Mouse (Mus musculus) kidney, adult 9 months (tissue): ENCODE measurements around the gene Luc7l3.

ENCODE experiments used
- DNase-seq: peaks from one replicate; pipeline ENCODE4 v3.0.0; 2022

Gene Luc7l3

DNA sequence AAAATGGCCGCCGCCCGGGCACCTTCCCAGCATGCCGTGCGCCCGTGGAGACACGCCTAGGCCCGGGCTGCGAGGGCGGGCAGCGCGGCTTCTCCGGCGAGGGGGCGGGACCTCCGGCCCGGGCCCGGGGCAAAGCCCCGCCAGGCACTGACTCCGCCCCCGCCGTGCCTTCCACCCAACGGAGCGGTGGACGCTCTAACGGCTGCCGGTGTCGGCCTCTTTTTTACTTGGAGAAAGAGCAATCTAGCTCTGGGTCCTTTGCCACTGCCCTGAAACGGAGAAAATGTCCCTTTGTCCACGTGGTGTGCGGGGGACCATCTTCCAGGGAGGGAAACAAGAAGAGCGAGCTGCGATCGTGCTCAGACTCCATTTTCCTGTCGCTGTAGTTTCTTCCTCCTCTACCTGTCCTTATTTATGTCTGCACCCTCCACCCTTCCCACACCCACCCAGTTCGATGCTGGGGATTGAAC is at the start of gene Luc7l3:
TSS of gene Luc7l3 (minus strand) at position 58 of the 470 bp plus-strand sequence.
- DNase-seq = peak; percentile 95

GRCm38 (mm10) chr11:94370809-94371208 is 49.0 kb upstream of the Luc7l3 start:
- DNase-seq = no peak

DNA sequence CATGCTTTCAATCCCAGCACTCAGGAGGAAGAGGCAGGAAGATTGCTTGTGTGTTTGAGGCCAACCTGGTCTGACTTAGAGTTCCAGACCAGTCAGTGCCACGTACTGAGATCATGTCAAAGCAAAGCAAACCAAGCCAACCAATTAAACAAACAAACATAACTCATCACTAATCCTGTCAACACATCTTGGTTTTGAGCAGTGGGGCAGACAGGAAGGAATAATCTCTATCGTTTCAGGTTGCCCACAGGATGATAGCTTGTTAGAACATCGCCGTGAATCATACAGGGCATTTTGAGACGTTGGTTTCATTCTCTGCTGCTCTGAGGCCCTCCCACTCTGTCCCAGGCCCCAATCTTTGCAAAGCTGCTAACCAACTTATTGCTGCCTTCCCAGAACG is 48.2 kb upstream of the Luc7l3 start:
- no peak for DNase-seq

GRCm38 (mm10) chr11:94365340-94365739 is 43.6 kb upstream of the Luc7l3 start:
- DNase-seq = no peak

GRCm38 (mm10) chr11:94363690-94364089 is 41.9 kb upstream of the Luc7l3 start:
- DNase-seq = no peak

GRCm38 (mm10) chr11:94362101-94362500 is 40.3 kb upstream of the Luc7l3 start:
- DNase-seq = no peak

DNA sequence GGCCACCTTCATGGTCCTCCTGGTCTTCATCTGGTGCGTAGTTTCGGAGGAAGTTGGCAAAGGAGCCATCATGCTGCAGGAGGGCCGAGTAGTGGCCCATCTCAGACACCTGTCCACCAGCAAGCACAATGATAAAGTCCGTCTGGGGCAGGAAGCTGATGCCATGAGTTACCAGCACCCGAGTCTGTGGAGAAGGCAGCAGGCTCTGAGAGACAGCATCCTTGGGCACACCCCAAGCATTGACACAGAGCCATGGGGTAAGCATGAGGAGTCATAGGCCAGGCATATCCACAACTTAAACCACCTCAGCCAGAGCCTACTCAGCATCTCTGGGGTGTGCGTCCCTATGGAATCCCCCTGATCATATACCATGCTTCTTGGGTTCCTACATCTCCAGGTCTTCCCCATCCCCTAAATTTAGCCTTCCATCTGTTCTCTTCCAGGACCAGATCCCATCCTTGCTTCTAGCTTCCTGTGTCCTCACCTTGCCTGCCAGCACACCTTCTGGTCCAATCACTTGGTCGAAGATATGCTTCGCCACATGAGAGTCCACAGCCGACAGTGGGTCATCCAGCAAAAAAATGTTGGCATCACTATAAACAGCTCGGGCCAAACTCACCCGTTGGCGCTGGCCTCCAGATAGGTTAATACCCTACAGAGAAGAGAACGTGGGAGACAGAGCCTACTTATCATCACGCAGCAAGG is 39.5 kb upstream of the Luc7l3 start:
- DNase-seq = no peak

DNA sequence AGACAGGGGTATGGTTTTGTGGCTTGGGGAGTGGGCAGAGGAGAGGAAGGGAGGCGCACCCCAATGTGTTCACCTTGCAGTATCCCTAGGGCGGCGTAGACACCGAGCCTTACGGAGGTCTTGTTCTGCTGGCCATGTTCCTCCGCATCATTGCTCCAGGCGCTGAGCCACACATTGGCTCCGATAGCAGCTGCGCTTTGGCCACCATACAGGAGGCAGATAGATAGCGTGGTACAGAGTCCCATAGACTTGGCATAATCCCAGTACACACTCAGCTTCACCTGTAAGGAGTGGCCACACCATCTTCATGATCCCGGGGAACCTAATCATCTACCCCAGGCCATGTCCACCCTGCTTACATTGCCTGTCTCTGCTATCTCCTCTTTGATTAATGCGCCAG is 37.4 kb upstream of the Luc7l3 start:
- no peak for DNase-seq

- DNase-seq = no peak
These were observed 33.9 kb upstream of the Luc7l3 start for GRCm38 (mm10) chr11:94355521-94356217.

DNA sequence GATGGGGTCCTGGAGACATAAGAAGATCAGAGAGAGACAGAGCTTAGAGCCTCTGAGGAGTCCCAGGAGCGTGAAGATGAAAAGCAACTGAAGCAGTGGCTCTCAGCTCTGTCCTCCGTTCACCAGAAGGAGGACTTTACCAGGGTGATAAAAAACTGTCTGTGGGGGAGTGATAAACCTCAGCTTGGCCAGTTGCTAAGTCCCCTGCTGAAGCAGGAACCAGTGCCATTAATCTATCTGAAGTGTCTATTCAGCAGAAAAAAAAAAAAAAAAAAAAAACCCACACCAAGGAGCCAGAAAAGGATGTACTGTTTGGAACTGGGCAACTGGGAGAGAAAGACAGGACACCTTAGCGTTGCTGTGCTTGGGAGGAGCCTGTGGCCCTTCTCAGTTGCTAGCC is 29.3 kb upstream of the Luc7l3 start:
- no peak for DNase-seq

DNA sequence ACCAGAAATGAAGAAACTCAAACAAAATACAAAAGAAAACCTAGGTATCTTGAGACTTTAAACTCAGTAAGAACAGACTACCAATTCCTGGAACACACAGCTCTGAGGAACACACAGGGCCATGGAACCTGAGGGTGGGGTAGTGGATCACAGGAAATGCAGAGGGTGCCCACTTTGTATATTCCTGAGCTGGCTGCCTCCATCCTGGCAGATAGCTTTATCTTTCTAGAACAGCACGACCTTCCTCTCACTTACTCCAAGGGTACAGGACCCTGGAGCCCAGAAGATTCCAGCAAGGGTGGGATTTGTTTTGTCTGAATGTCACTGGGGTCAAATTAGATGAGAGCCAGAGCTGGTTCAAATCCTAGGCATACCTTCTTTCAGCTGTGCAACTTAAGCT is 28.5 kb upstream of the Luc7l3 start:
- no peak for DNase-seq

GRCm38 (mm10) chr11:94349839-94350238 is 28.1 kb upstream of the Luc7l3 start:
- no peak for DNase-seq

DNA sequence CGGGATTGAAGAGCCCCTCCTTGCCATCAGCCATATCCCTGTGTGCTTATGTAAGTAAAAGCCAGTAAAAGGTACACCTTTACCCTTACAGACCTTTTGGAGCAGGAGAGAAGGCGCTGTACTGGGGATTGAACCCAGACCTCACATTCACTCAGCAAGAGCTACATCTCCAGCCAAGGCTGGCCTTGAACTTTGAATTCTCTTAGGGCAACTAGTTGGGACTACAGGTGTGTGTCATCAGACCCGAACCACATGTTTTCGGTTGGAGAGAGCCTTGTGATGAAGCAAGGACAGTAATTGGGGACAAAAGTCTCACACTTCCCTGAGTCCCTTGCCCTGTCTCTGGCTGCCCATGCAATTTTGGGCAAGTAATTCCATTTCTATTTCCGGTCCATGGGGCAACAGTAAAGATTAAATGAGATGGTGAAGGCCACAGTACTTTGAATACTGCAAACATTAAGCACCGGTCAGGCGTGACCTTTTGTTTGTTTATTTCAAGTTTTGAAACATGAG is 25.3 kb upstream of the Luc7l3 start:
- no peak for DNase-seq

GRCm38 (mm10) chr11:94346611-94347010 is 24.8 kb upstream of the Luc7l3 start:
- no peak for DNase-seq

GRCm38 (mm10) chr11:94345926-94346325 is 24.1 kb upstream of the Luc7l3 start:
- no peak for DNase-seq

GRCm38 (mm10) chr11:94344470-94344869 is 22.7 kb upstream of the Luc7l3 start:
- DNase-seq = no peak

DNA sequence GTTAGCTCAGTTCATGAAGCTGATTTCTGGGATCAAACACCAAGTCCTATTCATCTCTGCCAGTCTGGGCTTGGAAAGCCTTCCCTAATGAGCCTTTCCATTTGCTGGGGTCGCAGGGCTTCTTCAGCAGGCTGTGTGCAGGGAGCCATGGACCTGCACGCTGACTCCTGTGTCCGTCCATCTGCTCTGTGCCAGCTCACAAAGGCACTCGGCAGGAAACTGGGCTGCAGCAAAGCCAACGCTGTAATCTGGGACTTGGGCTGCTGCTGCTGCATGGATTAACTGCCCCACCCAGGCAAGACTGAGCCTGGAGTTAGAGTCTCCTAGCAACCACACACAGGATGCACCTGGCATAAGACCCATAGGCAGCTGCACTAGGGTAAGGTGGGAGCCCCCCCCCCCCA is 22.2 kb upstream of the Luc7l3 start:
- no peak for DNase-seq

DNA sequence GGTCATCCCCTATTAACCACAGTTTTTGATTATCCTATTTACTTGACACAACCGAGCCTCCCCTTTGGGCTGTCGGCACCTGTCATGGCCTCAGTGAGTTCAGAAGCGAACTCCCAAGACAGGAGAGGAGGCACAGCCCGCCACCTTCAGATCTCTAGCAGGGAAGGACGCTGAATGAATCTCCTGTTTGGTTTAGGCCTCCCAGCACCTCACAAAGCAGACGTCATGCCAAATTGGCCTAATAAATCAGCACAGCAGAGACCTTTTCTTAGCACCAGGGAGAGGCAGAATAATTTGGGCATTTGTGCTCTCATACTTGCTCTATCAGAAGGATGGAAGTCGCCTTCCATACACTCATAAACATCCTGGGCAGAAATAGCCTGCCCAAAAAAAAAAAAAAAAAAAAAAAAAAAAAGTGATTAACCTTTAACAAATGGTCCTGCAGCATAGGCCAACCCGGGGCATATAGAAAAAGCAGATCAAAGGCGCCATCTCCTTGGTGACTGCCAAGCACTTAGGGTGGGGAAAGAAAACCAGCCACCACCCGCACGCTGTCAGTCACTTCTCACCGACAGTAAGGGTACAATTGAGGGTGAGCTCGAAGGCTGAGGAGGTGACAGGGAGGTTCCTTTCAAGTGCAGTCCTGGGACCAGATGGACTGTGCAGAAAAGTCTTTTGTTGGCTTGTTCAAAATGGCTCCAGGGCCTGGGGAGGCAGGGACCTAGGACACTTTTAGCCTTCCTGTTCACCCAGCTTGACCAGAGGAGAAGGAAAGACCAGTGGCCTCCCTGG is 20.5 kb upstream of the Luc7l3 start:
- DNase-seq = no peak

- no peak for DNase-seq
These were observed 19.5 kb upstream of the Luc7l3 start for GRCm38 (mm10) chr11:94340948-94341933.

- peak; percentile 71 for DNase-seq
These were observed 18.2 kb upstream of the Luc7l3 start for GRCm38 (mm10) chr11:94339732-94340585.

DNA sequence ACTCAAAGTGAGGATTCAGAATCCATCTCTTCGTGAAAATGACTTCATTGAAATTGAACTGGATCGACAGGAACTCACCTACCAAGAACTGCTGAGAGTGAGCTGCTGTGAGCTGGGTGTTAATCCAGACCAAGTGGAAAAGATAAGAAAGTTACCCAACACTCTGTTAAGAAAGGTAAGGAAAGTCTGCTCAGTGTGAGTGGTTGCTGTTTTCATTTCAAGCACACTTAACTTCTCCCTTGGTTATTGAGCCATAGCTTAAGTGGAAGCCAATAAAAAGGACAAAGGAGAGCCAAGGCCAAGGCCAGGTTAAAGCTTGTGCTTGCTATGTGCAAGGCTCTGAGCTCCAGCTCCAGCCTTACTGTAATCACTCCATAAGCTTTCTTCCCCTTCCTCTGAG is 16.6 kb upstream of the Luc7l3 start:
- DNase-seq = no peak
